Mouse (Mus musculus) heart, embryonic 14.5 days (tissue): ENCODE results near the gene Gm49369. TPM values are rescaled to one million over a fixed set of nuclear protein-coding genes. Genes with fewer than 3 reads are reported as not detected.

Experiments used
- ATAC-seq: fragments of 200-750 bp; cut with Nextera tagmentation; 2 replicates; pipeline ENCODE4 v1.8.0; 2017; ENCODE audit warnings: low read depth, moderate TSS enrichment; ENCODE audit not compliant: insufficient number of reproducible peaks, insufficient read depth, low FRiP score
- H3K27ac ChIP-seq, 2 experiments: fragments of 200-500 bp in 1 of 2; fragments of 300-500 bp in 1 of 2; sonication (generic) in 1 of 2; replicated peaks in 1 of 2; 2 replicates each; pipeline ENCODE4 v1.5.1; 2012 to 2014; ENCODE audit warnings: low read depth in 2 of 2, low read length in 2 of 2, control low read depth in 1 of 2, mild to moderate bottlenecking in 1 of 2, mixed read lengths in 1 of 2; ENCODE audit not compliant: control insufficient read depth in 1 of 2, insufficient read depth in 1 of 2
- H3K27me3 ChIP-seq: fragments of 300-500 bp; sonication (generic); 2 replicates; pipeline ENCODE4 v1.6.1; 2014; ENCODE audit warnings: mild to moderate bottlenecking, low read length, control low read depth; ENCODE audit not compliant: control insufficient read depth, insufficient read depth
- H3K36me3 ChIP-seq: fragments of 300-500 bp; sonication (generic); 2 replicates; pipeline ENCODE4 v1.6.1; 2014; ENCODE audit warnings: mild to moderate bottlenecking, control low read depth, low read length, mixed read lengths; ENCODE audit not compliant: control insufficient read depth, insufficient read depth
- H3K4me1 ChIP-seq, 2 experiments: fragments of 200-500 bp in 1 of 2; fragments of 300-500 bp in 1 of 2; sonication (generic) in 1 of 2; 2 replicates each; pipeline ENCODE4 v1.6.1; 2012 to 2014; ENCODE audit warnings: low read length in 2 of 2, control low read depth in 1 of 2, mixed read lengths in 1 of 2; ENCODE audit not compliant: control insufficient read depth in 2 of 2, insufficient read depth in 2 of 2
- H3K4me2 ChIP-seq: fragments of 300-500 bp; sonication (generic); 2 replicates; pipeline ENCODE4 v1.6.1; 2014; ENCODE audit warnings: mild to moderate bottlenecking, low read length
- H3K4me3 ChIP-seq, 2 experiments: fragments of 200-500 bp in 1 of 2; fragments of 300-500 bp in 1 of 2; sonication (generic) in 1 of 2; 2 replicates each; pipeline ENCODE4 v1.5.1; 2012 to 2014; ENCODE audit warnings: low read length in 2 of 2, mild to moderate bottlenecking in 2 of 2, control low read depth in 1 of 2, low read depth in 1 of 2, moderate library complexity in 1 of 2; ENCODE audit not compliant: control insufficient read depth in 1 of 2, insufficient read depth in 1 of 2
- H3K9ac ChIP-seq: fragments of 300-500 bp; sonication (generic); 2 replicates; pipeline ENCODE4 v1.6.1; 2014; ENCODE audit warnings: mild to moderate bottlenecking, low read length
- H3K9me3 ChIP-seq: fragments of 300-500 bp; sonication (generic); 2 replicates; pipeline ENCODE4 v1.6.1; 2016; ENCODE audit warnings: low read length, control low read depth; ENCODE audit not compliant: control insufficient read depth
- WGBS: fragments of 180-500 bp; shearing (Covaris S2); extraction: QIAGEN DNeasy Blood & Tissue Kit; methylation state at CpG from one replicate; pipeline ENCODE4 v1.1.7; 2014; 5-methylcytosine and 5-hydroxymethylcytosine counted together
- polyA plus RNA-seq: library from polyadenylated mRNA; unstranded; fragments of >200 nt; fragmentation: Nextera tagmentation; extraction: Ambion mirVana; gene quantifications from 2 replicates; pipeline ENCODE4 v1.2.1, GENCODE M21; 2014

The Gm49369 gene
- polyA plus RNA-seq, 1 experiment from 2014 or later, result not detected

GRCm38 (mm10) chr7:142403591-142403990 lies 21.1 kb upstream of the Gm49369 start:
- Histone ChIP-seq H3K4me2 (no peak overlapping the region), H3K27ac (no peak overlapping the region), H3K9ac (no peak overlapping the region), H3K4me3 (no peak overlapping the region), H3K9me3 (no peaks in the 10 kb centered on the region), H3K27me3 (no peaks in the 10 kb centered on the region), H3K4me1 (peaks cover 0 to 5% of the 10 kb centered on the region in 2 experiments; a peak in 1 of 4 replicates), H3K36me3 (no peaks in the 10 kb centered on the region)
- ATAC-seq, result no peak
- 80% methylated on average over 4 of the region's 4 CpGs for WGBS

GRCm38 (mm10) chr7:142400750-142401142 lies 18.3 kb upstream of the Gm49369 start:
- Histone ChIP-seq H3K27me3 (no peaks in the 10 kb centered on the region), H3K4me2 (no peak overlapping the region), H3K4me1 (peaks cover 0 to 9% of the 10 kb centered on the region in 2 experiments; a peak in 1 of 4 replicates), H3K9ac (no peak overlapping the region), H3K36me3 (no peaks in the 10 kb centered on the region), H3K27ac (no peak overlapping the region), H3K4me3 (no peak overlapping the region), H3K9me3 (no peaks in the 10 kb centered on the region)
- WGBS, result 55% methylated on average over 7 of the region's 7 CpGs
- ATAC-seq, result no peak

GRCm38 (mm10) chr7:142400112-142400749 lies 17.8 kb upstream of the Gm49369 start:
- H3K4me1 ChIP-seq, result peaks cover 0 to 9% of the 10 kb centered on the region in 2 experiments; a peak in 1 of 4 replicates
- no peak for ATAC-seq
- 59% methylated on average over 7 of the region's 7 CpGs for WGBS

GRCm38 (mm10) chr7:142399250-142399649 lies 16.8 kb upstream of the Gm49369 start:
- no peak overlapping the region for H3K9ac ChIP-seq
- H3K27me3 ChIP-seq, result no peaks in the 10 kb centered on the region
- no peak overlapping the region for H3K4me2 ChIP-seq
- ATAC-seq, result no peak
- H3K4me3 ChIP-seq, result no peak overlapping the region
- 92% methylated on average over 1 of the region's 1 CpGs for WGBS
- H3K27ac ChIP-seq, result no peak overlapping the region
- no peaks in the 10 kb centered on the region for H3K9me3 ChIP-seq
- peaks cover 0 to 9% of the 10 kb centered on the region in 2 experiments; a peak in 1 of 4 replicates for H3K4me1 ChIP-seq
- no peaks in the 10 kb centered on the region for H3K36me3 ChIP-seq

More at GRCm38 (mm10) chr7:142400112-142400749, 17.8 kb upstream of the Gm49369 start:
- H3K4me2 ChIP-seq, result no peak overlapping the region
- H3K27ac ChIP-seq, result no peak overlapping the region
- H3K4me3 ChIP-seq, result no peak overlapping the region
- H3K36me3 ChIP-seq, result no peaks in the 10 kb centered on the region
- H3K9me3 ChIP-seq, result no peaks in the 10 kb centered on the region
- H3K27me3 ChIP-seq, result no peaks in the 10 kb centered on the region
- H3K9ac ChIP-seq, result no peak overlapping the region

- peaks cover 0 to 9% of the 10 kb centered on the region in 2 experiments; a peak in 1 of 4 replicates for H3K4me1 ChIP-seq
- no peaks in the 10 kb centered on the region for H3K9me3 ChIP-seq
- ATAC-seq, result no peak
- WGBS, result 47% methylated on average over 2 of the region's 2 CpGs
- H3K36me3 ChIP-seq, result no peaks in the 10 kb centered on the region
- no peak overlapping the region for H3K4me3 ChIP-seq
- no peak overlapping the region for H3K9ac ChIP-seq
- H3K27ac ChIP-seq, result no peak overlapping the region
- no peaks in the 10 kb centered on the region for H3K27me3 ChIP-seq
- H3K4me2 ChIP-seq, result no peak overlapping the region
These were observed 15.6 kb upstream of the Gm49369 start for GRCm38 (mm10) chr7:142398052-142398451.

- Histone ChIP-seq H3K27ac (no peak overlapping the region), H3K4me2 (no peak overlapping the region), H3K27me3 (no peaks in the 10 kb centered on the region), H3K36me3 (no peaks in the 10 kb centered on the region), H3K9me3 (no peaks in the 10 kb centered on the region), H3K4me1 (peaks cover 0 to 9% of the 10 kb centered on the region in 2 experiments; a peak in 1 of 4 replicates), H3K4me3 (no peak overlapping the region), H3K9ac (no peak overlapping the region)
- ATAC-seq, result no peak
- 71% methylated on average over 1 of the region's 1 CpGs for WGBS
These were observed 14.1 kb upstream of the Gm49369 start for GRCm38 (mm10) chr7:142396611-142397010.

GRCm38 (mm10) chr7:142395472-142395871 lies 13.0 kb upstream of the Gm49369 start:
- no peaks in the 10 kb centered on the region for H3K36me3 ChIP-seq
- no peaks in the 10 kb centered on the region for H3K27me3 ChIP-seq
- 83% methylated on average over 4 of the region's 4 CpGs for WGBS
- no peak overlapping the region for H3K9ac ChIP-seq
- H3K4me2 ChIP-seq, result no peak overlapping the region
- ATAC-seq, result no peak
- H3K9me3 ChIP-seq, result no peaks in the 10 kb centered on the region
- 0 out of 4 replicates have a peak, but pooled peaks cover 0 to 4% of the 10 kb centered on the region in 2 experiments for H3K4me1 ChIP-seq
- H3K27ac ChIP-seq, result no peak overlapping the region
- no peak overlapping the region for H3K4me3 ChIP-seq
